Mouse (Mus musculus) MEL (cell line): Measurements from ENCODE around the gene Ing3.

ENCODE experiments used
- CHD2 ChIP-seq: IDR thresholded peaks from 2 replicates; pipeline ENCODE4 v1.6.1; 2011; ENCODE audit warnings: low read length, improper control_type of control experiment
- CTCF ChIP-seq, 3 experiments: IDR thresholded peaks in 2 of 3; conservative IDR thresholded peaks in 1 of 3; 2 replicates each; pipeline ENCODE4 v1.5.1; 2011 to 2012; ENCODE audit warnings: low read length in 3 of 3, low read depth in 2 of 3, mild to moderate bottlenecking in 2 of 3, improper control_type of control experiment in 1 of 3, inconsistent platforms in 1 of 3, mixed read lengths in 1 of 3, moderate library complexity in 1 of 3; ENCODE audit not compliant: control insufficient read depth in 1 of 3, insufficient read depth in 1 of 3, poor library complexity in 1 of 3, severe bottlenecking in 1 of 3
- ETS1 ChIP-seq: IDR thresholded peaks from 2 replicates; pipeline ENCODE4 v1.6.1; 2012; ENCODE audit warnings: low read depth, mild to moderate bottlenecking, inconsistent platforms, low read length, improper control_type of control experiment, moderate library complexity
- GATA1 ChIP-seq: IDR thresholded peaks from 2 replicates; pipeline ENCODE4 v1.6.1; 2011; ENCODE audit warnings: low read depth, low read length, improper control_type of control experiment
- HCFC1 ChIP-seq: IDR thresholded peaks from 2 replicates; pipeline ENCODE4 v1.6.1; 2012; ENCODE audit warnings: low read depth, mild to moderate bottlenecking, inconsistent platforms, low read length, improper control_type of control experiment, moderate library complexity
- POLR2A ChIP-seq, 2 experiments: IDR thresholded peaks; 2 replicates each; pipeline ENCODE4 v1.6.1; 2011 to 2012; ENCODE audit warnings: low read length in 2 of 2, mild to moderate bottlenecking in 2 of 2, control low read depth in 1 of 2, improper control_type of control experiment in 1 of 2, low read depth in 1 of 2, moderate library complexity in 1 of 2; ENCODE audit not compliant: control insufficient read depth in 1 of 2, insufficient read depth in 1 of 2, poor library complexity in 1 of 2
- TAL1 ChIP-seq: IDR thresholded peaks from 2 replicates; pipeline ENCODE4 v1.6.1; 2012; ENCODE audit warnings: mild to moderate bottlenecking, inconsistent platforms, low read length, moderate library complexity, mixed read lengths
- TBP ChIP-seq: IDR thresholded peaks from 2 replicates; pipeline ENCODE4 v1.8.0; 2011; ENCODE audit warnings: low read depth, low read length, improper control_type of control experiment
- ZMIZ1 ChIP-seq: IDR thresholded peaks from 2 replicates; pipeline ENCODE4 v1.6.1; 2012; ENCODE audit warnings: low read depth, mild to moderate bottlenecking, inconsistent platforms, low read length, improper control_type of control experiment, moderate library complexity

DNA sequence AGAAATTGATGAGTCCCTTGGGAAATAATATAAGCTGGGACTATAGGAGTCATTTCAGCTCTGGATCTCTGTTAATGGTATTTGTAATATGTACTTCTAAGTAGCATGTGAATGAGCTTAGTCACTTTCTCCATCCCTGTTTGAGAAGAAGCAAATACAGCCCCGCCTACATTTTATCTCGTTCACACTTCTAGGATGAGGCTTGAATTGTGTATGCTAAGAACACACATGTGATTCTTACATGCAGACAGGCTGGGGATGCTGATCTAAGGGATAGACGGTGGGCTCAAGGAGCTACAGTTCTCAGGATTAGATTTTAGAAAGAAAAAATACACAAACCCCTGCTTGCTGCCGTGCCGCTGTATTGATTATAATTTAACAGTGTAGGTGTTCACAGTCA, 71.3 kb downstream of the Ing3 start:
- TF ChIP-seq TAL1 (no peak), CTCF (IDR thresholded peaks at IDR 0.05 in 2 of 3, conservative IDR thresholded peaks at IDR 0.05 in 1 of 3; ENCODE audit: control insufficient read depth in 1 of 3, insufficient read depth in 1 of 3, low read depth in 2 of 3, low read length in 3 of 3, poor library complexity in 1 of 3, severe bottlenecking in 1 of 3) (no peak), POLR2A (IDR thresholded peaks at IDR 0.05; ENCODE audit: control insufficient read depth in 1 of 2, insufficient read depth in 1 of 2, low read depth in 1 of 2, low read length in 2 of 2, poor library complexity in 1 of 2) (no peak), CHD2 (no peak), GATA1 (no peak), ETS1 (no peak), TBP (no peak), HCFC1 (no peak), ZMIZ1 (no peak)
